Comparison of ENCODE assay signal across 8 mouse cellular contexts in genomic region chr2:58324118-58324901, GRCm38 (mm10). TPM values are rescaled to one million over a fixed set of nuclear protein-coding genes. Genes with fewer than 3 reads are reported as not detected.
DNase-seq lines count a peak whose midpoint lies in the region; ATAC-seq and TF ChIP-seq lines count a peak whose summit lies in the region.

No protein-coding gene starts in this region.

- H3K4me2 ChIP-seq in kidney, embryonic 15.5 days = peak overlapping the region; percentile 85
- H3K4me2 ChIP-seq in liver, embryonic 13.5 days = peak overlapping the region; percentile 54
- peak overlapping the region; percentile 61 for H3K4me2 ChIP-seq in stomach, postnatal 0 days (replicated peaks; ENCODE audit: low read depth)

- no peak for DNase-seq in kidney, adult 11 months
- peak; percentile 54 for DNase-seq in cerebellum, adult 9-11 months
- peak; percentile 31 to 38 for DNase-seq in frontal cortex, postnatal 14 days (ENCODE audit: low spot score in 2 of 2)
- peak; percentile 43 to 58 for DNase-seq in kidney, postnatal 4 days
- DNase-seq in liver, embryonic 13.5 days = peak; percentile 1
- peak; percentile 16 to 40 for DNase-seq in natural killer cell, adult 2 months (ENCODE audit: low spot score in 2 of 2)
- DNase-seq in stomach, postnatal 0 days (ENCODE audit: low spot score) = peak; percentile 27

- TF ChIP-seq CTCF in stomach, postnatal 0 days (IDR thresholded peaks at IDR 0.05; ENCODE audit: low read depth) = peak; percentile 64

- no peak for TF ChIP-seq EP300 in stomach, postnatal 0 days (optimal IDR thresholded peaks at IDR 0.05)

- H3K36me3 ChIP-seq in kidney, embryonic 15.5 days = no peaks in the 10 kb centered on the region
- no peaks in the 10 kb centered on the region for H3K36me3 ChIP-seq in liver, embryonic 13.5 days
- no peaks in the 10 kb centered on the region for H3K36me3 ChIP-seq in stomach, postnatal 0 days (ENCODE audit: control insufficient read depth, insufficient read depth, low read length)

- H3K9me3 ChIP-seq in kidney, embryonic 15.5 days (replicated peaks) = no peaks in the 10 kb centered on the region
- no peaks in the 10 kb centered on the region for H3K9me3 ChIP-seq in liver, embryonic 13.5 days (replicated peaks)
- H3K9me3 ChIP-seq in stomach, postnatal 0 days (ENCODE audit: control insufficient read depth, low read length) = no peaks in the 10 kb centered on the region

- ATAC-seq in kidney, embryonic 15.5 days (replicated peaks; ENCODE audit: low FRiP score) = peak; percentile 94
- no peak for ATAC-seq in liver, embryonic 13.5 days (ENCODE audit: low read depth)
- peak; percentile 54; the same call in 1 of the 2 replicates for ATAC-seq in stomach, postnatal 0 days (ENCODE audit: low FRiP score, low TSS enrichment)

- H3K27me3 ChIP-seq in kidney, embryonic 15.5 days = no peaks in the 10 kb centered on the region
- H3K27me3 ChIP-seq in liver, embryonic 13.5 days = no peaks in the 10 kb centered on the region
- no peaks in the 10 kb centered on the region for H3K27me3 ChIP-seq in stomach, postnatal 0 days (ENCODE audit: control insufficient read depth, insufficient read depth, low read length)

- peak overlapping the region; percentile 48; the same call in 1 of the 2 replicates for H3K9ac ChIP-seq in kidney, embryonic 15.5 days
- H3K9ac ChIP-seq in liver, embryonic 13.5 days = no peak overlapping the region
- peak overlapping the region; percentile 55 for H3K9ac ChIP-seq in stomach, postnatal 0 days (ENCODE audit: low read length)

- H3K4me3 ChIP-seq in kidney, embryonic 15.5 days (replicated peaks) = peak overlapping the region; percentile 45
- peak overlapping the region; percentile 35 for H3K4me3 ChIP-seq in liver, embryonic 13.5 days (replicated peaks)
- H3K4me3 ChIP-seq in stomach, postnatal 0 days (ENCODE audit: low read depth, low read length) = peak overlapping the region; percentile 29

- no peak overlapping the region for H3K27ac ChIP-seq in kidney, embryonic 15.5 days
- H3K27ac ChIP-seq in liver, embryonic 13.5 days = no peak overlapping the region
- no peak overlapping the region for H3K27ac ChIP-seq in stomach, postnatal 0 days (replicated peaks)

- 9% methylated on average over 23 of the region's 23 CpGs for WGBS in kidney, embryonic 15.5 days
- 6% methylated on average over 23 of the region's 23 CpGs for WGBS in liver, embryonic 13.5 days (ENCODE audit: insufficient replicate concordance)
- 12% methylated on average over 23 of the region's 23 CpGs for WGBS in stomach, postnatal 0 days

- H3K4me1 ChIP-seq in kidney, embryonic 15.5 days = peaks cover 8% of the 10 kb centered on the region; the same call in 1 of the 2 replicates
- H3K4me1 ChIP-seq in liver, embryonic 13.5 days (replicated peaks) = no peaks in the 10 kb centered on the region; the same call in 1 of the 2 replicates
- peaks cover 2% of the 10 kb centered on the region; the same call in 1 of the 2 replicates for H3K4me1 ChIP-seq in stomach, postnatal 0 days (replicated peaks; ENCODE audit: control insufficient read depth, insufficient read depth)

RNA-seq across cellular contexts. Expression of gene Acvr1c, which starts 33.4 kb away (rescaled TPM):
- 0.10 and 0.34 TPM in 2 replicates for polyA plus RNA-seq in kidney, embryonic 15.5 days (2015; fragmentation: Nextera tagmentation; extraction: Ambion mirVana)
- 0.09 TPM in 1 of 2 replicates, not detected in the other for polyA plus RNA-seq in liver, embryonic 13.5 days (2015; fragmentation: Nextera tagmentation; extraction: Ambion mirVana)
- 1.6 and 1.7 TPM in 2 replicates for polyA plus RNA-seq in stomach, postnatal 0 days (2015; fragmentation: Nextera tagmentation; extraction: Ambion mirVana)
